Mouse (Mus musculus): Measurements from ENCODE around the gene Zfp326. TPM values are rescaled to one million over a fixed set of nuclear protein-coding genes. Genes with fewer than 3 reads are reported as not detected.

The Zfp326 gene
- total RNA-seq, 4 experiments from 2014 or later, result 23.4 to 31.5 (median 29.7) TPM

- no peak for DNase-seq (ENCODE audit: low spot score in 2 of 2)
Observed at GRCm38 (mm10) chr5:105867427-105867826, 8.9 kb upstream of the Zfp326 start.

- no peak for DNase-seq (ENCODE audit: low spot score in 2 of 2)
Observed at GRCm38 (mm10) chr5:105867841-105868447, 8.4 kb upstream of the Zfp326 start.

DNA sequence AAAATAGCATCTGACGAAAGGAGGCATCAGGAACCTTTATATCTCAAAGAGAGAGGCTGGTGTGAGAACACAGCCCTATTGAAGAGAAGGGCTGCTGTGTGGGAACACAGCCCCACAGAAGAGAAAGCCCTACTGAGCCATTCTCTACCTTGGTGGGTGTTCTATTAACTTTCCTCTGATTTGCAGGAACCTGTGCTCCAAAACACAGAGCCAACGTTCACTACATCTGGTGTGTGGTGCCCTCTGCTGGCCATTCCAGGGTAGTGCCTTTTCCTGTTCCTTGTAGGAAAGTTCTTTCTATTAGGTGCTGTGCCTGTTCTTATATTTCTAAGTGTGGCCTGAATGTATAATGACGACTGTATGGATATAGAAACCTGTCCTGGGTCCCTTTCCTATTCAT is 7.8 kb upstream of the Zfp326 start:
- peak; percentile 50 to 76 for DNase-seq (ENCODE audit: low spot score in 2 of 2)

GRCm38 (mm10) chr5:105869739-105870138 is 6.6 kb upstream of the Zfp326 start:
- no peak for DNase-seq (ENCODE audit: low spot score in 2 of 2)

GRCm38 (mm10) chr5:105871140-105871539 is 5.2 kb upstream of the Zfp326 start:
- DNase-seq (ENCODE audit: low spot score in 2 of 2), result no peak

- no peak for DNase-seq (ENCODE audit: low spot score in 2 of 2)
Observed at GRCm38 (mm10) chr5:105872176-105872575, 4.2 kb upstream of the Zfp326 start.

- DNase-seq (ENCODE audit: low spot score in 2 of 2), result no peak
Observed at GRCm38 (mm10) chr5:105872916-105873315, 3.4 kb upstream of the Zfp326 start.

GRCm38 (mm10) chr5:105873774-105874173 is 2.6 kb upstream of the Zfp326 start:
- no peak for DNase-seq (ENCODE audit: low spot score in 2 of 2)

DNA sequence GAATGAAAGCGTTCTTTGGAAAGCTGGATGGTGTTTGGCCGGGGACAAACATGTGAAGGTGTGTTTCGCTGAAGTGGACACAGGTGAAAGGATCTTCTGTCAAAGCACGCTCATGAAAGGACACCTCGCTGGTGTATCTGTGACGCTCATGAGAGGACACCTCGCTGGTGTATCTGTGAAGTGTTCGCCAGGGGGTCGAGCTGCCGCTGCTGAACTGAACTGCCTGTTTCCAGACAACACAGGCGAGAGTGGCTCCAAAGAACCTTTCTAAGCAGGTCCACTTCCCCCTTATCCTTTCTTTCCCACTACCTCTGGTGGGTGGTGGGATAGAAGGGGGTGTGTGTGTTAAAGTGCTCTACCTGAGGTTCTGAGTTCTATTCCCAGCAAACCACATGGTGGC is 1.9 kb upstream of the Zfp326 start:
- DNase-seq (ENCODE audit: low spot score in 2 of 2), result no peak

DNA sequence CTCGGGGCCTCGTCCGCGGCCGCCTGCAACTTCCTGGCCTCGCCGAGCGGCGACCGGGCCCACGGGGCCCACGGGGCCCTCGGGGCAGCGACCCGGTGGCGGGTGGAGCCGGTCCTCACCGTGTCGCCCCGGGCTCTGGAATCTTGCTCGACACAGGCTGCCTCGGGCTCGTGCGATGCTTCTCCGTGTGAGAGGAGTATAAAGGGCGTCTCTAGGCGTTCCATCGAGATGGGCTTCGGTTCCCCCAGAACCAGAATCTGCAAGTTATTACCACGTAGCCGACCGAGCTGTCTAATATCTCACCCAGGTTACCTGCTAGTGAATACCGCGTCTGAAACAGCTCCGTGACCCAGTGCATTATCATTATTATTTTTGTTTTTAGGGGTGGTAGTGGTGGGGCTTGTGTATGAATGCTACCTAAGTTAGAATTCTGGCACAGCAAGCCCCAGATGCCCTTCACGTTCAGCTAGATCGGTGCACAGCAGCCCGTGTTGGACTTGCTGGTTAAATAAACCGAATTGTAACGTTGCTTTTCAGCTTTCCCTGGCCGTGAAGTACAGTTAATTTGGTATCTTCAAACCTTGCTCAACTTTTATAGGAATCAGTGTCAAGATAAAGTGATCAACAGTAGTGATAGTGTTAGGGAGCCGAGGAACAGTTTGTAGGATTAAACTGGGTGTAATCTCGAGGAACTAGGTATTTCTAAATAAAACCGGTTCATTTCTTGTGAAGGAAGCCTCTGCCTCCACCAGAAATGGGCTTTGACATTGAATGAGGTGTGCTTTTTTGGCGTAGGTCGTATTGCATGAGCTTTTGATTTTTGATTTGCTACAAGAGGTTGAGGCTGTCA is 785 bp downstream of the Zfp326 start:
- peak in 1 of 2 experiments; percentile 18 for DNase-seq (ENCODE audit: low spot score in 2 of 2)

DNA sequence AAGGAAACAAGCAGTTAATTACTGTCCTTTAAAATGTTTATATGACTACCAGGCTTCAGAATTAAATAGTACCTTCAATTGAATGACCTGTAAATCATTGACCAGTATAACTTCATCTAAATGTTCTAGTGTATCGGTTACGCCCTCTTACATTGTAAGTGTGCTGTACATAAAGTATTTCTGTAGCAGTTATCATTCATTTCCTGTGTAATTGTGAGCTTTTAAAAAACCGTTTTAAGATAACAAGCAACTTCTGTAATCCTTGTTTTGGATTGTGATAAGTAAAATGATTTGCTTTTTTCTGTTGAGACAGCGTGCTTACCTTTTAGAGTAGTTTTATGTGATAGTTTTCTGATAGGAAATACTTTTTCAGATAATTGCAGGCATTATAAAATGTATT is 11.0 kb downstream of the Zfp326 start:
- no peak for DNase-seq (ENCODE audit: low spot score in 2 of 2)

DNA sequence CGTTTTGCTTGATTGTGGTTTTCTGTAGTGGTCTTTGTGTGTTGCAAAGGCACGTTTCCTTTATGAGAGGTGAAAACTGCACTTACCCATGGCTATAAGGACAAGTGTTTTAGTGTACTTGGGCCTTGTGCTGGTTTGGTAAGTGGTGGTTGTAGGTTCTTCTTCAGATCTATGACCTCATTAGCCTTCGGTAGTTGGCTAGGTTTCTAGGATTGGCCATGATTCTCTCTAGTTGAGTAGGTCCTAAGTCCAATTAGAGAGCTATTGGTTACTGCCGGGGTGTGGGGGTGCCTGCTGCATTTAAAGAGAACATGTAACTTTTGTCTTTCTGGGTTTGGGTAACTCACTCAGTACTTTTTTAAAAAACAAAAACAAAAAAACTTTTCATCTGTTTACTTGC is 21.8 kb downstream of the Zfp326 start:
- no peak for DNase-seq (ENCODE audit: low spot score in 2 of 2)

DNA sequence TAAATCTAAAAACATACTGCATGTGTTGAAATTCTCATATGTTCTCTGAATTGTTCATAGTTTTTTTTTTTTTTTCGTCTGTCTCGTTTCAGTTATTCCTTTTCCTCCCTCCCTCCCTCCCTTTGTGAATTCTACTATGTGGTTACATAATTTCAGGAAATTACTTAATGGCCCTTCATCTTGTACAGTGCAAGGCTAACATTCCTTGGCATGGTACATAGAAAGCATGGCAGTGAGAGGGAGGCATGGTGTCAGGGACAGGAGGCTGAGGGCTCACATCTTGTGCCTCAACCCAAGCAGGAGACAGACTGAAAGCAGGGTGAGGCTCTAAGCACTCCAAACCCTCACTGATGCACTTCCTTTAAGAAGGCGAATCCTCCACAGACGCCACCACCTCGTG is 32.8 kb downstream of the Zfp326 start:
- no peak for DNase-seq (ENCODE audit: low spot score in 2 of 2)

- DNase-seq (ENCODE audit: low spot score in 2 of 2), result no peak
Observed at GRCm38 (mm10) chr5:105909671-105910070, 33.3 kb downstream of the Zfp326 start.

- no peak for DNase-seq (ENCODE audit: low spot score in 2 of 2)
Observed at GRCm38 (mm10) chr5:105911498-105911897, 35.1 kb downstream of the Zfp326 start.

DNA sequence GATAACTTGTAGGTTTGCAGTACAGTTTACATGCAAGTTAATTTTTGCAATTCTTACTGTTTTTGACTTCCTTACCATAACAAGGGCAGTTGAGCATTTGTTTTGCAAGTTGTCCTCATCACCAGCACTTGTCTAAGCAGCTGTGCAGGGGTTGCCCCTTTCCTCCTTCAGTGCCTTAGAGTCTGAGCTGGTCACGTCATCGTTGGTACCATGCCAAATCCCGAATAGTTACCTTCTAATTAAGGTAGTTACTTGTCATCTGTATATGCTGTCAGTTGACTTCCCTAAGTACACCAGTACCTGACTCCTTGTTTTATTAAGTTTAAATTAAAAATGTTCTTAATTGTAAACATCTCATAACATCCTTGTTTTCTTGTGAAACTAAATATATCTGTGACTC is 41.0 kb downstream of the Zfp326 start:
- DNase-seq (ENCODE audit: low spot score in 2 of 2), result no peak

GRCm38 (mm10) chr5:105918289-105918688 is 41.9 kb downstream of the Zfp326 start:
- no peak for DNase-seq (ENCODE audit: low spot score in 2 of 2)

GRCm38 (mm10) chr5:105922818-105923487 is 46.6 kb downstream of the Zfp326 start:
- no peak for DNase-seq (ENCODE audit: low spot score in 2 of 2)

- DNase-seq (ENCODE audit: low spot score in 2 of 2), result no peak
Observed at GRCm38 (mm10) chr5:105924347-105924746, 48.0 kb downstream of the Zfp326 start.

- no peak for DNase-seq (ENCODE audit: low spot score in 2 of 2)
Observed at GRCm38 (mm10) chr5:105925568-105926255, 49.3 kb downstream of the Zfp326 start.

GRCm38 (mm10) chr5:105930282-105930681 is 53.9 kb downstream of the Zfp326 start:
- no peak for DNase-seq (ENCODE audit: low spot score in 2 of 2)

GRCm38 (mm10) chr5:105932392-105932791 is 56.0 kb downstream of the Zfp326 start:
- DNase-seq (ENCODE audit: low spot score in 2 of 2), result no peak

Data from left cerebral cortex, adult 8-10 months (tissue).